Mouse (Mus musculus) lung, postnatal 0 days (tissue): ENCODE results near the gene Greb1.

Experiments
- CTCF ChIP-seq: IDR thresholded peaks from 2 replicates; pipeline ENCODE4 v1.5.1; 2016; ENCODE audit warnings: antibody characterized with exemption, mild to moderate bottlenecking
- EP300 ChIP-seq: IDR thresholded peaks from 2 replicates; pipeline ENCODE4 v1.6.1; 2016; ENCODE audit warnings: antibody characterized with exemption, mild to moderate bottlenecking, control low read depth

- no peak for TF ChIP-seq CTCF
- TF ChIP-seq EP300: no peak
Measured at GRCm38 (mm10) chr12:16780320-16780719, 20.4 kb downstream of the Greb1 start.
